Mouse (Mus musculus): ENCODE data around the gene Bik.

Gene Bik

DNA sequence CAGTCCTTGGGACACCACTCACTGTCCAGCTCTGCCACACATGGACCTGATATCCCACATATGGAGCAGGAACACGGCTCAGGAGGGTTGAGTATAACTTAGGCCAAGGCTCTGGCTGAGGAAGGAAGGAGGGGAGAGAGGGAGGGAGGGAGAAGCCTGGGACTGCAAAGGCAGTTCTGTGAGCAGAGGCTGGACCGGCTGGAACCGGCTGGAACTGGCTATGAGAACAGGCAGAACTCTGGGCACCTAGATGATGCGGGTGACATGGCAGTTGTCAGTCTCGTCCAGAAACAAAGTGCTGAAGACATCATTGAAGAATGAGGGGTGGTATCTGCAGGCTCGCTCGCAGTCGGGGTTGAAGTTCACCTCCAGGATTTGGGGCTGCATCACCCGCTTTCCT lies 50.0 kb downstream of the Bik start:
- intact Hi-C loops (cut with DNase I): no loop called here

DNA sequence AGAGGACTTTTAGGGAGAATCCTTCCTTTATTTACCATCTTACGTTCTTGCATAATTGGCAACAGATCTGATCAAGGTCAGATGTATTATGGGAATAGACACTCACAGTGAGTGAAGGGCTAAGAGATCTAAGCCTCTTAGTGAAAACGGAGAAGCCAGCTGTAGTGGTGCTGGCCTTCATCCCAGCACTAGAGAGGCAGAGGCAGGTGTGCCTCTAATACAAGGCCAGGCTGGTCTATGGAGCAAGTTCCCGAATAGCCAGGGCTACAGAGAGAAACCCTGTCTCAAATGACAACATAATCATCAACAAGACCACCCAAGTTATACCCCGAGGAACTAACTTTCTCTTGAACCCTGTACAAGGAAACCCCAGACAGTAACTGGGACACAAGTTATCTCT lies 56.3 kb downstream of the Bik start:
- intact Hi-C loops (cut with DNase I): no loop called here

GRCm38 (mm10) chr15:83583419-83584156 lies 56.9 kb downstream of the Bik start:
- intact Hi-C loops (cut with DNase I): no loop called here

DNA sequence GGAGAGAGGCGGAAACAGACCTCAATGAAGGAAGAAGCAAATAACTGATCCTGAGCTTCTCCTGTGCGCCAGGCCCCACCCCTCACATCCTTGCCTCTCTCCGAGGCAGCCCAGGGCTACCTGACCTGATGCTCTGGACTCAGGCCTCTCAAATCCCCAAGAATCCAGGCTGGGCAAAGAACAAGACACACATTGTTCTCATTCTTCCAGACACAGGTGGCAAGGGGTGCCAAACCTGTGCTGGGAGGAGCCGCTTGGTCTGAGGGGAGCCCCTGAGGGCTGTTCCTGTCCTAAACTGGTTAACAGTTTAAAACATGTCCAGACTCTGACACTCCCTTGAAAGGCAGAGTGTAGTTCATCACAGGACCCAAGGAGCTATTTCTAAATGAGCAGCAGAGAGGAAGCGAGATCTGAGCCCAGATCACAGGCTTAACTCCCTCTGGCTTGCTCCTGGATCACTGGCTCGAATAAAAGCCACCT lies 58.1 kb downstream of the Bik start:
- intact Hi-C loops (cut with DNase I): no loop called here

DNA sequence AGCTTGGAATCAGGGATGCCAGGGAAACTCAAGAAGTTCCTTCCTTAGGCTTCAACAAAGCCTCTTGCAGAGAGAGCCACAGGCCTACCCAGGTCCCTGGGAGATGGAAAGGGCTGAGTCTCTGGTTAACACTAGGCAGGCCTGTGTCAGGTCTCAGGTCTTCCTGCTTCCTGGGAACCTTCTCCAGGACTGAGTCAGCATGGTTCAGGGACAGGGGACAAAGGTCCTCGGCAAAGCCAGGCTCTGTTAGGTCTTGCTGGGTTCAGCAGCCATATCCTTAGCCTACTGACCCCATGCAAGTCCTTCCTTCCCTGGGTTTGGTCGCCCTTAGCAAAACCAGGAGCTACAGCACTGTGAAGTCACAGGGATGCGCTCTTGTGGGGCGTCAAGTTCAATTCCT lies 64.2 kb downstream of the Bik start:
- intact Hi-C loops (cut with DNase I): no loop called here

- intact Hi-C loops (cut with DNase I): no loop called here
Measured at GRCm38 (mm10) chr15:83591758-83592157, 65.1 kb downstream of the Bik start.

GRCm38 (mm10) chr15:83592260-83593188 lies 65.9 kb downstream of the Bik start:
- intact Hi-C loops (cut with DNase I): no loop called here

GRCm38 (mm10) chr15:83593189-83593585 lies 66.5 kb downstream of the Bik start:
- intact Hi-C loops (cut with DNase I): no loop called here

DNA sequence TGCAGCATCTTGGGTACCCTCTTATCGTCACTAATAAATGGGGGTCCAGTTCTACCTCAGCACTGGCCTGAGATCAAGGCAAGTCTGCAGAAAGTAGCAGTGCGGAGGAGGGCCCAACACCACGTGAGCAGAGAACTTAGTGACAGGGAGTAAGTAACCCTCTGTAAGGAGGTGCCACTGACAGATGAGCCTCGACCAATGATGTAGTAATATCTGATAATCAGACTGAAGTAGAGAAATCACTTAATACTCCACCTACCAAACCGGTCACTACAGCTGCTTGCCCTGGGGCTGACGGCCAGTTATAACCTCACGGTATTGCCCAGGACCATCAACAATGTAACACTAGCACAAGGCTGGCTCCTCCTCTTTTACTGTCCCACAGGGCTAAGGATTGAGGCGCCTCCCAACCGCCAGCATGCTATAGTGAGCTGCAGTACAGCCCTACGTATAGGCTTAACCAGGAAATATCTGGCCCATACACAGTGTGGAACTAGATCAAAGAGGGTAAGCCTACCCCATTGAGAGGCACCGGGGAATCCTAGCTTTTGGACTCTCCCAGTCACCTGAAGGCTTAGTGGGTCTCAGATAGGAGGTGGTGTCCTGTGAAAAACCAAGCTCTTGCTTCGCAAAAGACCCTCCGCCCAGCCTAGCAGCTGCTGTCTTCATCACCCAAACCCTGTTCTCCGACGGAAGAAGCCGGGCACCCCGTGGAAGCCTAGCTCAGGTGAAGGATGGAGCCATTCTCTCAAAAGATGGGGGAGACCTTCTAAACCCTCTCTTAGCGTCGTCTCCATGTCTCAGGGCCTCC lies 67.2 kb downstream of the Bik start:
- intact Hi-C loops (cut with DNase I): no loop called here

Small RNAs within 50 kb of the gene (microRNA-seq; reads per million reads assigned to microRNA genes)
- gene Gm24575: 0 reads per million in 2 experiments
